Mouse (Mus musculus) urinary bladder, postnatal 14 days (tissue): ENCODE measurements around the gene Tnnt3.

Source experiments
- DNase-seq: peaks from one replicate; pipeline ENCODE4 v3.0.0; 2021; ENCODE audit warnings: low spot score

Gene Tnnt3

GRCm38 (mm10) chr7:142507453-142507852 is 8.8 kb downstream of the Tnnt3 start:
- DNase-seq: no peak

GRCm38 (mm10) chr7:142509518-142509917 is 10.9 kb downstream of the Tnnt3 start:
- no peak for DNase-seq

- DNase-seq: no peak
Measured at GRCm38 (mm10) chr7:142510021-142510777, 11.6 kb downstream of the Tnnt3 start.

- no peak for DNase-seq
Measured at GRCm38 (mm10) chr7:142514048-142514447, 15.4 kb downstream of the Tnnt3 start.

GRCm38 (mm10) chr7:142516221-142516978 is 17.8 kb downstream of the Tnnt3 start:
- DNase-seq: no peak

- DNase-seq: no peak
Measured at GRCm38 (mm10) chr7:142517531-142517930, 18.9 kb downstream of the Tnnt3 start.

- no peak for DNase-seq
Measured at GRCm38 (mm10) chr7:142520331-142520730, 21.7 kb downstream of the Tnnt3 start.

GRCm38 (mm10) chr7:142522352-142522751 is 23.7 kb downstream of the Tnnt3 start:
- peak; percentile 65 for DNase-seq

GRCm38 (mm10) chr7:142523200-142523990 is 24.8 kb downstream of the Tnnt3 start:
- no peak for DNase-seq

- no peak for DNase-seq
Measured at GRCm38 (mm10) chr7:142525342-142526178, 26.9 kb downstream of the Tnnt3 start.

GRCm38 (mm10) chr7:142529350-142529749 is 30.7 kb downstream of the Tnnt3 start:
- DNase-seq: no peak

- DNase-seq: peak; percentile 25
Measured at GRCm38 (mm10) chr7:142531973-142532521, 33.4 kb downstream of the Tnnt3 start.

- DNase-seq: no peak
Measured at GRCm38 (mm10) chr7:142532671-142533058, 34.0 kb downstream of the Tnnt3 start, which contains the start of gene Mrpl23. Gene Mrpl23, plus strand, starts transcription at chr7:142532686.

- peak; percentile 86 for DNase-seq
Measured at GRCm38 (mm10) chr7:142533059-142533855, 34.6 kb downstream of the Tnnt3 start.

- DNase-seq: no peak
Measured at GRCm38 (mm10) chr7:142535116-142535515, 36.5 kb downstream of the Tnnt3 start.

- DNase-seq: no peak
Measured at GRCm38 (mm10) chr7:142535832-142536231, 37.2 kb downstream of the Tnnt3 start.

GRCm38 (mm10) chr7:142537181-142537580 is 38.5 kb downstream of the Tnnt3 start:
- DNase-seq: no peak

- peak; percentile 72 for DNase-seq
Measured at GRCm38 (mm10) chr7:142537879-142538278, 39.2 kb downstream of the Tnnt3 start.

GRCm38 (mm10) chr7:142538291-142538690 is 39.7 kb downstream of the Tnnt3 start:
- no peak for DNase-seq

- DNase-seq: no peak
Measured at GRCm38 (mm10) chr7:142538766-142539165, 40.1 kb downstream of the Tnnt3 start.
